Mouse (Mus musculus) E14TG2a.4 (cell line): ENCODE results near the gene Mrpl35.
"Not testable (repeated sequence)": the region's sequence is repeated elsewhere in the genome, so short reads cannot be mapped to it uniquely, and the experiment has no call there.

ENCODE experiments used
- H3K27me3 ChIP-seq: 2 replicates; pipeline ENCODE4 v1.6.1; 2014; ENCODE audit warnings: low read length, control low read depth; ENCODE audit not compliant: insufficient read depth
- H3K36me3 ChIP-seq: 2 replicates; pipeline ENCODE4 v1.6.1; 2014; ENCODE audit warnings: low read length, control low read depth; ENCODE audit not compliant: insufficient read depth
- H3K4me1 ChIP-seq: replicated peaks from 2 replicates; pipeline ENCODE4 v1.6.1; 2014; ENCODE audit warnings: low read depth, low read length, control low read depth
- H3K4me3 ChIP-seq: replicated peaks from 2 replicates; pipeline ENCODE4 v1.5.1; 2014; ENCODE audit warnings: mild to moderate bottlenecking, low read length
- H3K9me3 ChIP-seq: 2 replicates; pipeline ENCODE4 v1.6.1; 2014; ENCODE audit warnings: low read length, control low read depth
- CTCF ChIP-seq: conservative IDR thresholded peaks from 2 replicates; pipeline ENCODE4 v1.5.1; 2014; ENCODE audit warnings: low read length
- NANOG ChIP-seq: IDR thresholded peaks from 2 replicates; pipeline ENCODE4 v1.6.1; 2014; ENCODE audit warnings: borderline replicate concordance, low read length, mixed read lengths
- POU5F1 ChIP-seq: IDR thresholded peaks from 2 replicates; pipeline ENCODE4 v1.6.1; 2014; ENCODE audit warnings: low read length, borderline replicate concordance

The Mrpl35 gene

GRCm38 (mm10) chr6:71826869-71827268, at the start of gene Mrpl35:
TSS of gene Mrpl35 (minus strand) at chr6:71826969.
- peaks cover 30% of the 10 kb centered on the region for H3K4me1 ChIP-seq
- H3K27me3 ChIP-seq: no peaks in the 10 kb centered on the region
- H3K4me3 ChIP-seq: no peak within 1 kb of the TSS
- no peak for TF ChIP-seq CTCF
- no peak for TF ChIP-seq POU5F1
- TF ChIP-seq NANOG: no peak
- H3K9me3 ChIP-seq: no peaks in the 10 kb centered on the region
- no peaks in the 10 kb centered on the region for H3K36me3 ChIP-seq

- H3K36me3 ChIP-seq: peaks cover 98% of the 10 kb centered on the region
- H3K4me3 ChIP-seq: no peak overlapping the region
These were observed 44.6 kb upstream of the Mrpl35 start for GRCm38 (mm10) chr6:71871396-71871795.

GRCm38 (mm10) chr6:71868809-71869208, 42.0 kb upstream of the Mrpl35 start:
- H3K27me3 ChIP-seq: no peaks in the 10 kb centered on the region
- peaks cover 98% of the 10 kb centered on the region for H3K36me3 ChIP-seq
- no peaks in the 10 kb centered on the region for H3K4me1 ChIP-seq
- no peak for TF ChIP-seq POU5F1
- TF ChIP-seq NANOG: no peak
- TF ChIP-seq CTCF: peak; percentile 25; the same call in 1 of the 2 replicates
- no peaks in the 10 kb centered on the region for H3K9me3 ChIP-seq
- H3K4me3 ChIP-seq: no peak overlapping the region

More at GRCm38 (mm10) chr6:71871396-71871795, 44.6 kb upstream of the Mrpl35 start:
- TF ChIP-seq POU5F1 (no peak), CTCF (no peak), NANOG (no peak)
- Histone ChIP-seq H3K27me3 (no peaks in the 10 kb centered on the region), H3K4me1 (peaks cover 8% of the 10 kb centered on the region), H3K9me3 (no peaks in the 10 kb centered on the region)

- peaks cover 98% of the 10 kb centered on the region for H3K36me3 ChIP-seq
- H3K9me3 ChIP-seq: no peaks in the 10 kb centered on the region
- no peaks in the 10 kb centered on the region for H3K27me3 ChIP-seq
- no peaks in the 10 kb centered on the region for H3K4me1 ChIP-seq
- no peak overlapping the region for H3K4me3 ChIP-seq
- TF ChIP-seq NANOG: no peak
- TF ChIP-seq POU5F1: no peak
- no peak for TF ChIP-seq CTCF
These were observed 41.0 kb upstream of the Mrpl35 start for GRCm38 (mm10) chr6:71867751-71868150.

- not testable (repeated sequence) for H3K9me3 ChIP-seq, H3K4me3 ChIP-seq, H3K27me3 ChIP-seq
- Histone ChIP-seq H3K36me3 (peaks cover 96% of the 10 kb centered on the region), H3K4me1 (peaks cover 11% of the 10 kb centered on the region)
These were observed 20.1 kb upstream of the Mrpl35 start for GRCm38 (mm10) chr6:71846906-71847305.

- Histone ChIP-seq H3K4me1 (peaks cover 71% of the 10 kb centered on the region), H3K27me3 (no peaks in the 10 kb centered on the region), H3K36me3 (peaks cover 49% of the 10 kb centered on the region), H3K9me3 (no peaks in the 10 kb centered on the region), H3K4me3 (no peak overlapping the region)
- TF ChIP-seq POU5F1: no peak
- no peak for TF ChIP-seq NANOG
- no peak for TF ChIP-seq CTCF
These were observed 14.0 kb upstream of the Mrpl35 start for GRCm38 (mm10) chr6:71840597-71841290.

GRCm38 (mm10) chr6:71839815-71840214, 13.0 kb upstream of the Mrpl35 start:
- TF ChIP-seq CTCF (no peak), NANOG (peak; percentile 59; the same call in 1 of the 2 replicates)
- no peaks in the 10 kb centered on the region for H3K27me3 ChIP-seq

GRCm38 (mm10) chr6:71836811-71837210, 10.0 kb upstream of the Mrpl35 start:
- peaks cover 47% of the 10 kb centered on the region for H3K36me3 ChIP-seq
- peaks cover 91% of the 10 kb centered on the region for H3K4me1 ChIP-seq

More at GRCm38 (mm10) chr6:71839815-71840214, 13.0 kb upstream of the Mrpl35 start:
- no peaks in the 10 kb centered on the region for H3K9me3 ChIP-seq
- H3K36me3 ChIP-seq: peaks cover 48% of the 10 kb centered on the region
- H3K4me3 ChIP-seq: no peak overlapping the region
- peaks cover 78% of the 10 kb centered on the region for H3K4me1 ChIP-seq

GRCm38 (mm10) chr6:71831581-71831960, 4.8 kb upstream of the Mrpl35 start:
- TF ChIP-seq CTCF: no peak
- no peak for TF ChIP-seq NANOG
- no peak for TF ChIP-seq POU5F1
- H3K27me3 ChIP-seq: no peaks in the 10 kb centered on the region
- peak overlapping the region; percentile 98 for H3K4me3 ChIP-seq
- no peaks in the 10 kb centered on the region for H3K9me3 ChIP-seq
- H3K4me1 ChIP-seq: peaks cover 53% of the 10 kb centered on the region
- H3K36me3 ChIP-seq: peaks cover 40% of the 10 kb centered on the region

More at GRCm38 (mm10) chr6:71836811-71837210, 10.0 kb upstream of the Mrpl35 start:
- H3K9me3 ChIP-seq: no peaks in the 10 kb centered on the region
- TF ChIP-seq CTCF (no peak), NANOG (peak; percentile 46; the same call in 1 of the 2 replicates), POU5F1 (no peak)
- H3K27me3 ChIP-seq: no peaks in the 10 kb centered on the region
- H3K4me3 ChIP-seq: peak overlapping the region; percentile 45; the same call in 1 of the 2 replicates
